Mouse (Mus musculus) lung, postnatal 0 days (tissue): Measurements from ENCODE around the gene Orc2. TPM values are rescaled to one million over a fixed set of nuclear protein-coding genes. Genes with fewer than 3 reads are reported as not detected.

Source experiments
- ATAC-seq: fragments of 200-750 bp; cut with Nextera tagmentation; 2 replicates; pipeline ENCODE4 v1.8.0; 2017; ENCODE audit warnings: moderate library complexity
- DNase-seq: peaks from one replicate; pipeline ENCODE4 v3.0.0-alpha.2; 2016; ENCODE audit warnings: low spot score
- H3K27ac ChIP-seq: fragments of 300-500 bp; sonication (generic); 2 replicates; pipeline ENCODE4 v1.5.1; 2014; ENCODE audit warnings: antibody characterized with exemption, mild to moderate bottlenecking, low read length, mixed read lengths
- H3K27me3 ChIP-seq: fragments of 300-500 bp; sonication (generic); replicated peaks from 2 replicates; pipeline ENCODE4 v1.6.1; 2014; ENCODE audit warnings: low read length, mixed read lengths; ENCODE audit not compliant: insufficient read depth
- H3K36me3 ChIP-seq: fragments of 300-500 bp; sonication (generic); 2 replicates; pipeline ENCODE4 v1.6.1; 2014; ENCODE audit warnings: low read length, mixed read lengths; ENCODE audit not compliant: insufficient read depth
- H3K4me1 ChIP-seq: fragments of 300-500 bp; sonication (generic); 2 replicates; pipeline ENCODE4 v1.6.1; 2014; ENCODE audit warnings: antibody characterized with exemption, low read depth, low read length, mixed read lengths; ENCODE audit not compliant: insufficient read depth
- H3K4me2 ChIP-seq: fragments of 300-500 bp; sonication (generic); replicated peaks from 2 replicates; pipeline ENCODE4 v1.6.1; 2014; ENCODE audit warnings: low read depth, mild to moderate bottlenecking, low read length, moderate library complexity, mixed read lengths
- H3K4me3 ChIP-seq: fragments of 300-500 bp; sonication (generic); 2 replicates; pipeline ENCODE4 v1.5.1; 2014; ENCODE audit warnings: low read depth, low read length
- H3K9ac ChIP-seq: fragments of 300-500 bp; sonication (generic); replicated peaks from 2 replicates; pipeline ENCODE4 v1.6.1; 2014; ENCODE audit warnings: low read depth, mild to moderate bottlenecking
- H3K9me3 ChIP-seq: fragments of 300-500 bp; sonication (generic); 2 replicates; pipeline ENCODE4 v1.6.1; 2016; ENCODE audit warnings: low read length, mixed read lengths
- CTCF ChIP-seq: IDR thresholded peaks from 2 replicates; pipeline ENCODE4 v1.5.1; 2016; ENCODE audit warnings: antibody characterized with exemption, mild to moderate bottlenecking
- EP300 ChIP-seq: IDR thresholded peaks from 2 replicates; pipeline ENCODE4 v1.6.1; 2016; ENCODE audit warnings: antibody characterized with exemption, mild to moderate bottlenecking, control low read depth
- WGBS: fragments of 180-500 bp; shearing (Covaris S2); extraction: QIAGEN DNeasy Blood & Tissue Kit; methylation state at CpG from one replicate; pipeline ENCODE4 v1.1.7; 2014; 5-methylcytosine and 5-hydroxymethylcytosine counted together
- polyA plus RNA-seq: library from polyadenylated mRNA; unstranded; fragments of >200 nt; fragmentation: Nextera tagmentation; extraction: Ambion mirVana; gene quantifications from 2 replicates; pipeline ENCODE4 v1.2.1, GENCODE M21; 2015

Orc2 gene
- polyA plus RNA-seq, 1 experiment from 2014 or later, result 12.4 TPM

- H3K9me3 ChIP-seq, result no peaks in the 10 kb centered on the region
- no peak overlapping the region for H3K27ac ChIP-seq
- no peak overlapping the region for H3K9ac ChIP-seq
- TF ChIP-seq EP300 (no peak), CTCF (no peak)
- no peaks in the 10 kb centered on the region for H3K27me3 ChIP-seq
- no peaks in the 10 kb centered on the region for H3K4me1 ChIP-seq
- H3K4me3 ChIP-seq, result no peak overlapping the region
- H3K4me2 ChIP-seq, result no peak overlapping the region
- DNase-seq (no peak), ATAC-seq (no peak)
- WGBS, result 83% methylated on average over 3 of the region's 3 CpGs
- H3K36me3 ChIP-seq, result peaks cover 15% of the 10 kb centered on the region
Measured at GRCm38 (mm10) chr1:58460566-58460965, 44.3 kb downstream of the Orc2 start.

DNA sequence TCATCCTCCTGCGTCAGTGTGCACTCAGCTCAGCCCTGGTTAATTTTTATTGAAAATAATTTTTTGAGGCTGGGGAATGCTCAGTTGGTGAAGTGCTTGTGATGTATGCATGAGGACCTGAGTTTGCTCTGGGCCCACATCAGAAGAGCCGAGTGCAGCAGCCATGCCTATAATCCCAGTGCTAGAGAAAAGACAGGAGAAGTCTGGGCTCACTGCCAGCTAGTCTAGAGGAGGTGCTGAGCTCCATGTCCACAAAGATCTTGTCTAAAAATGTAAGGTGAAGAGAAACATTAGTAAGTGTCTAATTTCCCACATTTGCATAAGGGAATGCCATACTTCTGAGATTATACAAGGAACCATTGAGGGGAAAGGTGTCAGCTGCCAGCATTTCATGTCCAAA, 46.0 kb downstream of the Orc2 start:
- DNase-seq, result no peak
- H3K36me3 ChIP-seq, result peaks cover 6% of the 10 kb centered on the region
- TF ChIP-seq CTCF, result no peak
- TF ChIP-seq EP300, result no peak

DNA sequence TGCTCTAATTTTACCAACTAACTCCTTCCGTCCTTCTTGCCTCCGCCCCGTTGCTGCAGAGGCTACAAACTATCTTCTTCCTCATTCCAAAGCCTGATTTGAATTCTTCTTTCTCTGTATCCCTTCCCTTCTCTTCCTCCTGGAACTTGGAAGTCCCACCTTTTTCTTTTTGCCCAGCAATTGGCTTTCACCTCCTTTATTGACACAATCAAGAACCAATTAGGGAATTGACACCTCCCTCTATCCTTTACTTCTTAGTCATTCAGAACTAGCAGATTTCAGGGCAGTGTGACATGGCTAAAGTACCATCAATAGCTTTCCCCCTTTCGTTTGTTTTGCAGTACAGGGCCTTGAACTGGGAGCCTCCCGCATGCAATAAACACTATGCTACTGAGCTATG, 46.7 kb downstream of the Orc2 start:
- Histone ChIP-seq H3K4me3 (no peak overlapping the region), H3K36me3 (peaks cover 6% of the 10 kb centered on the region), H3K9me3 (no peaks in the 10 kb centered on the region), H3K4me1 (no peaks in the 10 kb centered on the region), H3K4me2 (no peak overlapping the region), H3K27ac (no peak overlapping the region), H3K27me3 (no peaks in the 10 kb centered on the region), H3K9ac (no peak overlapping the region)
- ATAC-seq (no peak), DNase-seq (no peak)
- WGBS, result 81% methylated on average over 5 of the region's 5 CpGs
- no peak for TF ChIP-seq EP300

More for the DNA sequence above, 46.0 kb downstream of the Orc2 start:
- WGBS, result 60% methylated on average over 2 of the region's 2 CpGs
- no peak overlapping the region for H3K27ac ChIP-seq
- H3K9me3 ChIP-seq, result no peaks in the 10 kb centered on the region
- H3K4me2 ChIP-seq, result no peak overlapping the region
- H3K27me3 ChIP-seq, result no peaks in the 10 kb centered on the region
- no peak overlapping the region for H3K9ac ChIP-seq
- ATAC-seq, result no peak
- H3K4me1 ChIP-seq, result no peaks in the 10 kb centered on the region
- no peak overlapping the region for H3K4me3 ChIP-seq

DNA sequence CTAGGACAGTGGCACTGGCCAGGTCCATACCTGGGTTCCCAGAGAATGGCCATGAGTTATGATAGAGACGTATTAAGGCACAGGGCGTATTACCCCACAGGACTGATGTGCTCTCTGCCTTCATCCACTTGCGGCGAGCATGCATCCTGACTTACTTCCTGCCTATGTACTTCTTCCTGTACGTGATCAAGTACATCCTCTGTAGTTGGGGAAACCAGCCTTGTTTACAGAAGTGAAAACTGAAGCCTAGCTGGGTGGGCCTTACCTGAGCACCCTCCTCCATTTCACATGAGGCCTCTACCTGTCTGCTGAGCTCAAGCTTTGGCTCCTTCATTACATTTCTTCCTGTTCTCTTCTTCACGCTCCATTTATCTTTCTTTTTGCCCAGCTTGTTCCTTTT, 50.6 kb downstream of the Orc2 start:
- no peak for ATAC-seq
- 72% methylated on average over 6 of the region's 6 CpGs for WGBS

GRCm38 (mm10) chr1:58448396-58448795, 56.5 kb downstream of the Orc2 start:
- Histone ChIP-seq H3K9me3 (no peaks in the 10 kb centered on the region), H3K4me2 (no peak overlapping the region), H3K36me3 (0 out of 2 replicates have a peak, but pooled peaks cover 3% of the 10 kb centered on the region), H3K4me3 (no peak overlapping the region), H3K9ac (no peak overlapping the region), H3K4me1 (no peaks in the 10 kb centered on the region), H3K27ac (no peak overlapping the region), H3K27me3 (no peaks in the 10 kb centered on the region)
- ATAC-seq (no peak), DNase-seq (no peak)
- 76% methylated on average over 7 of the region's 7 CpGs for WGBS
- TF ChIP-seq CTCF (0 out of 2 replicates have a peak, but pooled peaks have one; percentile 10), EP300 (no peak)

More for the DNA sequence above, 50.6 kb downstream of the Orc2 start:
- H3K9me3 ChIP-seq, result no peaks in the 10 kb centered on the region
- H3K4me3 ChIP-seq, result no peak overlapping the region
- no peak for TF ChIP-seq CTCF
- TF ChIP-seq EP300, result no peak
- no peaks in the 10 kb centered on the region for H3K27me3 ChIP-seq
- DNase-seq, result no peak
- H3K4me2 ChIP-seq, result no peak overlapping the region
- H3K4me1 ChIP-seq, result no peaks in the 10 kb centered on the region
- H3K9ac ChIP-seq, result no peak overlapping the region
- H3K36me3 ChIP-seq, result 0 out of 2 replicates have a peak, but pooled peaks cover 3% of the 10 kb centered on the region
- no peak overlapping the region for H3K27ac ChIP-seq

GRCm38 (mm10) chr1:58447766-58448165, 57.1 kb downstream of the Orc2 start:
- Histone ChIP-seq H3K4me2 (no peak overlapping the region), H3K27me3 (no peaks in the 10 kb centered on the region), H3K36me3 (0 out of 2 replicates have a peak, but pooled peaks cover 3% of the 10 kb centered on the region), H3K4me1 (no peaks in the 10 kb centered on the region), H3K9me3 (no peaks in the 10 kb centered on the region), H3K9ac (no peak overlapping the region), H3K4me3 (no peak overlapping the region), H3K27ac (no peak overlapping the region)
- DNase-seq, result no peak
- ATAC-seq, result no peak
- TF ChIP-seq CTCF, result no peak
- no peak for TF ChIP-seq EP300
- 83% methylated on average over 7 of the region's 7 CpGs for WGBS

DNA sequence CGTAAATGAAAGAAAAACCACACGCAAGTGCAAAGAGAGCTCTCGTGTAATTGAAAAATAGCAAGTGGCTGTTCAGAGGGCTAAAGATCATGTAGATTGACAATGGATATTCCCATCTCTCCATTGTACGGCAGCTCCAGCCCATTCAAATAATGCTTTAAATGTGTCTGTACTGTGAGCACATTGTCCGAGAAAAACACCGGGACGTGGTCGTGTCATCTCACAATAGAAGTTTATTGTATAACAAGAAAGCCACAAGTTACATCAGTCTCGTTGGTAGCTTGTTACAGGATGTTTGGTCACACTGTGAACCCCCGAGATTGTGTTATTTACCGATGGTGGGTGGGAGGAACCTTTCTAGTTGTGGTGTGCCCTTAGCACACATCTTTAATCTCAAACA, 59.0 kb downstream of the Orc2 start:
- DNase-seq, result no peak
- Histone ChIP-seq H3K36me3 (no peaks in the 10 kb centered on the region; the same call in none of the 2 replicates), H3K4me2 (peak overlapping the region; percentile 81), H3K9me3 (no peaks in the 10 kb centered on the region), H3K27ac (peak overlapping the region; percentile 96), H3K27me3 (no peaks in the 10 kb centered on the region), H3K4me3 (peak overlapping the region; percentile 70), H3K4me1 (no peaks in the 10 kb centered on the region), H3K9ac (peak overlapping the region; percentile 74)
- 5% methylated on average over 11 of the region's 11 CpGs for WGBS
- TF ChIP-seq EP300, result no peak
- TF ChIP-seq CTCF, result no peak
- ATAC-seq, result no peak
